In the genomic region with DNA sequence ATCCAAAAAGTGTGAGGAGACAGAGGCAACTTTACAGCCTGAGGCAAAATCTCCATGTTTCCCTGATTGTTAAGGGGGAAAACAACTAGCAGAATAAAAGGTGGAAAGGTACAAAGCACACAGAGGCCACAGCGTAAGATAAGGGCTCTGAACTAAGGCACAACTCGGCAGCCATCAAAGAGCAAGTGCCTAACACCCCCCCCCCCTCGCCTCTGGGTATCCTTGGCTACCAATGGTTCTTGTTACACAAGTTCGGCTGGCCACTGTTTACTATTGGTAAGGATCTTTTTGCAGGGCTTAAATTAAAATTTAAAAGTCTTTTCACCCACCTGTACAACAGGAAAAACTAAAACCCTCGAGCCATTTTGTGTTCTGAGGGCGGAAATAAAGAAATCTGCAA, we compare ENCODE assay signal across 8 mouse cellular contexts. TPM values are rescaled to one million over a fixed set of nuclear protein-coding genes. Genes with fewer than 3 reads are reported as not detected.
A peak's percentile ranks its signal among the peaks of the same experiment; 100 is the strongest.
DNase-seq lines count a peak whose midpoint lies in the region; ATAC-seq and TF ChIP-seq lines count a peak whose summit lies in the region.

No protein-coding gene starts in this region.

- DNase-seq in heart, embryonic 10.5 days (ENCODE audit: low spot score): no peak
- no peak for DNase-seq in heart, postnatal 14 days
- no peak for DNase-seq in CH12.LX (ENCODE audit: extremely low read depth)
- no peak for DNase-seq in cerebellum, adult 8-10 months
- no peak for DNase-seq in gastrocnemius, postnatal 25 days
- no peak for DNase-seq in Muller cell, postnatal 12 days (ENCODE audit: inconsistent ontology term)

- H3K9ac ChIP-seq in CH12.LX (ENCODE audit: insufficient read depth, low read depth): peak overlapping the region; percentile 66
- H3K9ac ChIP-seq in forebrain, embryonic 13.5 days: no peak overlapping the region
- no peak overlapping the region for H3K9ac ChIP-seq in liver, embryonic 15.5 days

- peak overlapping the region; percentile 72 for H3K4me3 ChIP-seq in heart, embryonic 10.5 days
- H3K4me3 ChIP-seq in CH12.LX (replicated peaks in 1 of 3; ENCODE audit: low read depth in 2 of 3, low read length in 2 of 3, poor library complexity in 1 of 3): peak overlapping the region; percentile 59 to 79 (median 66)
- peak overlapping the region; percentile 17; the same call in 1 of the 2 replicates for H3K4me3 ChIP-seq in forebrain, embryonic 13.5 days
- H3K4me3 ChIP-seq in liver, embryonic 15.5 days (replicated peaks): peak overlapping the region; percentile 71; the same call in 1 of the 2 replicates

- TF ChIP-seq POLR2A in CH12.LX (IDR thresholded peaks at IDR 0.05; ENCODE audit: low read depth, low read length): no peak

- H3K4me1 ChIP-seq in heart, embryonic 10.5 days: no peaks in the 10 kb centered on the region
- H3K4me1 ChIP-seq in CH12.LX (ENCODE audit: control insufficient read depth in 1 of 2, insufficient read depth in 2 of 2): peaks cover 0 to 8% of the 10 kb centered on the region in 2 experiments; a peak in 2 of 4 replicates
- H3K4me1 ChIP-seq in forebrain, embryonic 13.5 days: peaks cover 14% of the 10 kb centered on the region
- peaks cover 12% of the 10 kb centered on the region; the same call in 1 of the 2 replicates for H3K4me1 ChIP-seq in liver, embryonic 15.5 days (replicated peaks)

- in situ Hi-C loops in CH12.LX (cut with MboI; ENCODE audit: low pct_ligation_motif_present, low pct_unique_long_range_greater_than_20kb, low sequenced_read_pairs): no loop called here

- dilution Hi-C loops in CH12.LX (cut with MboI; ENCODE audit: extremely low pct_ligation_motif_present, extremely low pct_unique_long_range_greater_than_20kb, low sequenced_read_pairs): no loop called here

- peak overlapping the region; percentile 88 for H3K4me2 ChIP-seq in CH12.LX (ENCODE audit: insufficient read depth, low read depth, poor library complexity, severe bottlenecking)
- H3K4me2 ChIP-seq in forebrain, embryonic 13.5 days: peak overlapping the region; percentile 71
- H3K4me2 ChIP-seq in liver, embryonic 15.5 days: peak overlapping the region; percentile 72

- H3K27me3 ChIP-seq in heart, embryonic 10.5 days (ENCODE audit: insufficient read depth, poor library complexity, severe bottlenecking): peaks cover 14% of the 10 kb centered on the region; the same call in 1 of the 2 replicates
- no peaks in the 10 kb centered on the region for H3K27me3 ChIP-seq in CH12.LX (replicated peaks)
- no peaks in the 10 kb centered on the region; the same call in 1 of the 2 replicates for H3K27me3 ChIP-seq in forebrain, embryonic 13.5 days
- H3K27me3 ChIP-seq in liver, embryonic 15.5 days: no peaks in the 10 kb centered on the region

- peaks cover 31% of the 10 kb centered on the region for H3K79me2 ChIP-seq in CH12.LX (replicated peaks; ENCODE audit: control insufficient read depth, extremely low read depth, insufficient read depth, poor library complexity, severe bottlenecking)

- TF ChIP-seq EP300 in CH12.LX (IDR thresholded peaks at IDR 0.05; ENCODE audit: low read length): no peak

- H3K36me3 ChIP-seq in heart, embryonic 10.5 days: peaks cover 8% of the 10 kb centered on the region
- H3K36me3 ChIP-seq in CH12.LX (replicated peaks in 1 of 2; ENCODE audit: control insufficient read depth in 1 of 2, insufficient read depth in 1 of 2, low read length in 1 of 2): peaks cover 13 to 16% of the 10 kb centered on the region in 2 experiments
- peaks cover 7% of the 10 kb centered on the region; the same call in 1 of the 2 replicates for H3K36me3 ChIP-seq in forebrain, embryonic 13.5 days (ENCODE audit: poor library complexity, severe bottlenecking)
- H3K36me3 ChIP-seq in liver, embryonic 15.5 days (replicated peaks): peaks cover 2% of the 10 kb centered on the region; the same call in 1 of the 2 replicates

- ATAC-seq in forebrain, embryonic 13.5 days: no peak
- ATAC-seq in liver, embryonic 15.5 days (ENCODE audit: insufficient read depth): no peak

- no peak for TF ChIP-seq RAD21 in CH12.LX (IDR thresholded peaks at IDR 0.05; ENCODE audit: low read depth, low read length)

- intact Hi-C loops in heart, postnatal 14 days (cut with DNase I): loop anchor here (5.0 kb wide), 1 partner anchor 632 kb away; a partner anchor contains a TSS

- no peak for TF ChIP-seq CTCF in CH12.LX (conservative IDR thresholded peaks at IDR 0.05 in 1 of 2, IDR thresholded peaks at IDR 0.05 in 1 of 2; ENCODE audit: low read depth in 2 of 2, low read length in 2 of 2)

- H3K27ac ChIP-seq in heart, embryonic 10.5 days: no peak overlapping the region
- H3K27ac ChIP-seq in CH12.LX (ENCODE audit: insufficient read depth, low read depth): 0 out of 2 replicates have a peak overlapping the region, but pooled peaks have one; percentile 42
- H3K27ac ChIP-seq in forebrain, embryonic 13.5 days: no peak overlapping the region
- H3K27ac ChIP-seq in liver, embryonic 15.5 days (replicated peaks): no peak overlapping the region

- 37% methylated on average over 6 of the region's 6 CpGs for WGBS in heart, embryonic 10.5 days
- 26% methylated on average over 6 of the region's 6 CpGs for WGBS in forebrain, embryonic 13.5 days
- 24% methylated on average over 6 of the region's 6 CpGs for WGBS in liver, embryonic 15.5 days (ENCODE audit: insufficient replicate concordance)

- H3K9me3 ChIP-seq in heart, embryonic 10.5 days: no peaks in the 10 kb centered on the region
- H3K9me3 ChIP-seq in CH12.LX (replicated peaks; ENCODE audit: low read length): no peaks in the 10 kb centered on the region
- no peaks in the 10 kb centered on the region for H3K9me3 ChIP-seq in forebrain, embryonic 13.5 days (replicated peaks)
- no peaks in the 10 kb centered on the region for H3K9me3 ChIP-seq in liver, embryonic 15.5 days (replicated peaks)

TF ChIP-seq in CH12.LX, 34 proteins besides CTCF, POLR2A, EP300 and RAD21:
- TF ChIP-seq KAT2A (IDR thresholded peaks at IDR 0.05; ENCODE audit: insufficient replicate concordance, low read length) (no peak), ETS1 (conservative IDR thresholded peaks at IDR 0.05; ENCODE audit: low read depth, low read length) (no peak), E2F4 (IDR thresholded peaks at IDR 0.05; ENCODE audit: insufficient replicate concordance, low read depth, low read length) (no peak), USF1 (IDR thresholded peaks at IDR 0.05; ENCODE audit: low read depth, low read length) (no peak), MAFK (IDR thresholded peaks at IDR 0.05; ENCODE audit: insufficient replicate concordance, low read length) (no peak), ZNF384 (IDR thresholded peaks at IDR 0.05; ENCODE audit: low read depth, low read length) (no peak), PAX5 (IDR thresholded peaks at IDR 0.05; ENCODE audit: low read length) (no peak), HCFC1 (IDR thresholded peaks at IDR 0.05; ENCODE audit: low read depth, low read length) (no peak), JUN (IDR thresholded peaks at IDR 0.05; ENCODE audit: insufficient read depth, low read depth, low read length) (no peak), NELFE (IDR thresholded peaks at IDR 0.05; ENCODE audit: low read depth, low read length) (no peak)
TF ChIP-seq in CH12.LX: peak in this region for 0.

RNA-seq across cellular contexts. Expression of a gene that starts 2.5 kb away (rescaled TPM):
- polyA plus RNA-seq in heart, embryonic 10.5 days (2016; fragmentation: Nextera tagmentation; extraction: Ambion mirVana): 147 and 220 TPM in 2 replicates
- 1,000 to 10,000 TPM; 1,001 to 1,064 TPM for total RNA-seq in heart, postnatal 14 days (2021)
- total RNA-seq in CH12.LX (2012; rRNA removed): 99.5 and 114 TPM in 2 replicates
- total RNA-seq in CH12.LX (2014; rRNA removed): 153 and 154 TPM in 2 replicates
- 112 and 120 TPM in 2 replicates for polyA plus RNA-seq in CH12.LX (2012; ENCODE audit: insufficient read length, low read depth)
- 87.4 and 96.7 TPM in 2 replicates for polyA plus RNA-seq in forebrain, embryonic 13.5 days (2015; fragmentation: Nextera tagmentation; extraction: Ambion mirVana)
- 43.9 and 44.6 TPM in 2 replicates for polyA plus RNA-seq in liver, embryonic 15.5 days (2015; fragmentation: Nextera tagmentation; extraction: Ambion mirVana)
- 100 to 1,000 TPM; 569 to 672 TPM for total RNA-seq in gastrocnemius, postnatal 25 days (2021)

Comparison
In these comparisons a context has a peak if more than half of its experiments do, and no peak if none do; other contexts are left out.
1. H3K4me3 ChIP-seq: peak in every context shown above with its lines; median percentile 72 in heart, embryonic 10.5 days; 71 in liver, embryonic 15.5 days; 66 in CH12.LX; 17 in forebrain, embryonic 13.5 days.